Mouse (Mus musculus): ENCODE results near the gene Sgsm1.

GRCm38 (mm10) chr5:113219876-113220275 is 90.7 kb downstream of the Sgsm1 start:
- TF ChIP-seq CTCF (IDR thresholded peaks at IDR 0.05; ENCODE audit: extremely low read depth, insufficient read depth, insufficient read length, insufficient replicate concordance) (no peak), POLR2A (IDR thresholded peaks at IDR 0.05; ENCODE audit: low read depth, low read length) (no peak)
